In genomic region chr7:130762071-130762897, GRCm38 (mm10) we compare ENCODE assay signal across 9 mouse cellular contexts. TPM values are rescaled to one million over a fixed set of nuclear protein-coding genes. Genes with fewer than 3 reads are reported as not detected.
DNase-seq lines count a peak whose midpoint lies in the region; ATAC-seq and TF ChIP-seq lines count a peak whose summit lies in the region.
"Had no signal": no experiment of that assay in that cellular context is flagged by ENCODE, and none has a peak within 500 bp of the region (broad histone marks: within the 10 kb centered on the region; RNA-seq: fewer than 3 reads in every experiment).

No protein-coding gene starts in this region.

- H3K9ac ChIP-seq in embryonic facial prominence, embryonic 14.5 days (ENCODE audit: low read depth, low read length) = no peak overlapping the region
- H3K9ac ChIP-seq in limb, embryonic 14.5 days (ENCODE audit: low read depth, low read length, severe bottlenecking) = no peak overlapping the region
- H3K9ac ChIP-seq in midbrain, postnatal 0 days (replicated peaks; ENCODE audit: low read length, poor library complexity, severe bottlenecking) = no peak overlapping the region

- peak; percentile 73 for ATAC-seq in CD4-positive, CD25-positive, alpha-beta regulatory T cell, adult 4 months
- peak; percentile 75 for ATAC-seq in embryonic facial prominence, embryonic 14.5 days (ENCODE audit: low read depth)
- ATAC-seq in limb, embryonic 14.5 days (ENCODE audit: low FRiP score, low read depth) = peak; percentile 58
- ATAC-seq in midbrain, postnatal 0 days (ENCODE audit: low FRiP score) = peak; percentile 62

- no peak overlapping the region for H3K27ac ChIP-seq in bone marrow macrophage, adult 2 months (ENCODE audit: insufficient read depth, low read depth, low read length)
- 0 out of 2 replicates have a peak overlapping the region, but pooled peaks have one; percentile 13 for H3K27ac ChIP-seq in embryonic facial prominence, embryonic 14.5 days (replicated peaks; ENCODE audit: low read depth, low read length)
- H3K27ac ChIP-seq in heart, embryonic 10.5 days = no peak overlapping the region
- no peak overlapping the region for H3K27ac ChIP-seq in limb, embryonic 14.5 days (replicated peaks; ENCODE audit: low read depth, low read length)
- peak overlapping the region; percentile 51 for H3K27ac ChIP-seq in midbrain, postnatal 0 days (ENCODE audit: low read depth, low read length)

- H3K4me1 ChIP-seq in bone marrow macrophage, adult 2 months (ENCODE audit: control insufficient read depth, insufficient read depth, low read length) = no peaks in the 10 kb centered on the region
- no peaks in the 10 kb centered on the region for H3K4me1 ChIP-seq in embryonic facial prominence, embryonic 14.5 days (ENCODE audit: control insufficient read depth, insufficient read depth, low read length)
- H3K4me1 ChIP-seq in heart, embryonic 10.5 days = peaks cover 18% of the 10 kb centered on the region
- no peaks in the 10 kb centered on the region for H3K4me1 ChIP-seq in limb, embryonic 14.5 days (ENCODE audit: control insufficient read depth, insufficient read depth, low read length)
- H3K4me1 ChIP-seq in midbrain, postnatal 0 days (ENCODE audit: insufficient read depth, low read length) = no peaks in the 10 kb centered on the region

- TF ChIP-seq POLR2A in bone marrow macrophage, adult 2 months (IDR thresholded peaks at IDR 0.05; ENCODE audit: borderline replicate concordance, low read depth, low read length) = no peak
- TF ChIP-seq POLR2A in limb, embryonic 14.5 days (IDR thresholded peaks at IDR 0.05; ENCODE audit: borderline replicate concordance, extremely low read depth, insufficient read depth, insufficient read length) = no peak

- DNase-seq in embryonic facial prominence, embryonic 14.5 days (ENCODE audit: low spot score) = peak; percentile 85
- DNase-seq in heart, embryonic 10.5 days (ENCODE audit: low spot score) = peak; percentile 83
- peak; percentile 74 for DNase-seq in kidney, adult 9 months
- DNase-seq in limb, embryonic 14.5 days (ENCODE audit: low spot score) = peak; percentile 81
- peak; percentile 90 for DNase-seq in midbrain, postnatal 0 days (ENCODE audit: low spot score)
- peak; percentile 17 to 43 for DNase-seq in spleen, postnatal 36 days (ENCODE audit: low spot score in 2 of 2)

- 27% methylated on average over 16 of the region's 17 CpGs for WGBS in embryonic facial prominence, embryonic 14.5 days
- 29% methylated on average over 17 of the region's 17 CpGs for WGBS in heart, embryonic 10.5 days
- WGBS in limb, embryonic 14.5 days = 45% methylated on average over 17 of the region's 17 CpGs
- 28% methylated on average over 17 of the region's 17 CpGs for WGBS in midbrain, postnatal 0 days

- H3K4me3 ChIP-seq in bone marrow macrophage, adult 2 months (ENCODE audit: insufficient read depth, low read length) = no peak overlapping the region
- H3K4me3 ChIP-seq in embryonic facial prominence, embryonic 14.5 days (ENCODE audit: low read depth, low read length) = no peak overlapping the region
- no peak overlapping the region for H3K4me3 ChIP-seq in heart, embryonic 10.5 days
- no peak overlapping the region for H3K4me3 ChIP-seq in limb, embryonic 14.5 days (replicated peaks; ENCODE audit: low read length)
- no peak overlapping the region for H3K4me3 ChIP-seq in midbrain, postnatal 0 days (ENCODE audit: low read depth, low read length)

- no peaks in the 10 kb centered on the region for H3K9me3 ChIP-seq in embryonic facial prominence, embryonic 14.5 days (ENCODE audit: control insufficient read depth, low read length)
- H3K9me3 ChIP-seq in heart, embryonic 10.5 days = no peaks in the 10 kb centered on the region
- no peaks in the 10 kb centered on the region for H3K9me3 ChIP-seq in limb, embryonic 14.5 days (ENCODE audit: control insufficient read depth, low read length)
- no peaks in the 10 kb centered on the region for H3K9me3 ChIP-seq in midbrain, postnatal 0 days (ENCODE audit: low read length)

- H3K27me3 ChIP-seq in embryonic facial prominence, embryonic 14.5 days (replicated peaks; ENCODE audit: control insufficient read depth, insufficient read depth, low read length) = no peaks in the 10 kb centered on the region
- H3K27me3 ChIP-seq in heart, embryonic 10.5 days (ENCODE audit: insufficient read depth, poor library complexity, severe bottlenecking) = no peaks in the 10 kb centered on the region
- H3K27me3 ChIP-seq in limb, embryonic 14.5 days (ENCODE audit: control insufficient read depth, insufficient read depth, low read length) = no peaks in the 10 kb centered on the region
- H3K27me3 ChIP-seq in midbrain, postnatal 0 days (ENCODE audit: insufficient read depth, low read length) = no peaks in the 10 kb centered on the region

- peaks cover 50% of the 10 kb centered on the region for H3K36me3 ChIP-seq in embryonic facial prominence, embryonic 14.5 days (ENCODE audit: control insufficient read depth, insufficient read depth, low read length)
- peaks cover 63% of the 10 kb centered on the region for H3K36me3 ChIP-seq in heart, embryonic 10.5 days
- H3K36me3 ChIP-seq in limb, embryonic 14.5 days (ENCODE audit: control insufficient read depth, insufficient read depth, low read length) = peaks cover 52% of the 10 kb centered on the region
- peaks cover 40% of the 10 kb centered on the region for H3K36me3 ChIP-seq in midbrain, postnatal 0 days (ENCODE audit: insufficient read depth, low read length)

- no peak overlapping the region for H3K4me2 ChIP-seq in embryonic facial prominence, embryonic 14.5 days (ENCODE audit: low read depth, low read length)
- H3K4me2 ChIP-seq in limb, embryonic 14.5 days (replicated peaks; ENCODE audit: low read depth, low read length, severe bottlenecking) = no peak overlapping the region
- H3K4me2 ChIP-seq in midbrain, postnatal 0 days (ENCODE audit: low read depth, low read length, poor library complexity, severe bottlenecking) = no peak overlapping the region

- peak; percentile 66 for TF ChIP-seq CTCF in bone marrow macrophage, adult 2 months (IDR thresholded peaks at IDR 0.05; ENCODE audit: low read depth, low read length)
- TF ChIP-seq CTCF in midbrain, postnatal 0 days (IDR thresholded peaks at IDR 0.05) = peak; percentile 93

RNA-seq across cellular contexts. Expression of gene Btbd16, which starts 11.6 kb away (rescaled TPM):
- 1 to 10 TPM; 6.3 to 7.4 TPM for polyA plus RNA-seq in CD4-positive, CD25-positive, alpha-beta regulatory T cell, adult 4 months (2017; shearing (Covaris generic))
- polyA plus RNA-seq in bone marrow macrophage, adult 2 months (2012; ENCODE audit: insufficient read depth, insufficient read length, missing spikeins) = not detected in 2 replicates
- not detected in 2 replicates for polyA plus RNA-seq in embryonic facial prominence, embryonic 14.5 days (2014; fragmentation: Nextera tagmentation; extraction: Ambion mirVana)
- polyA plus RNA-seq in heart, embryonic 10.5 days (2016; fragmentation: Nextera tagmentation; extraction: Ambion mirVana) = 0.07 and 0.40 TPM in 2 replicates
- polyA plus RNA-seq in limb, embryonic 14.5 days (2012; rRNA removed) = 0.05 TPM in 1 of 2 replicates, not detected in the other
- not detected in 2 replicates for polyA plus RNA-seq in limb, embryonic 14.5 days (2014; fragmentation: Nextera tagmentation; extraction: Ambion mirVana)
- not detected in 2 replicates for total RNA-seq in midbrain, postnatal 0 days (2014; rRNA removed)
- 0.29 and 0.32 TPM in 2 replicates for polyA plus RNA-seq in midbrain, postnatal 0 days (2015; fragmentation: Nextera tagmentation; extraction: Ambion mirVana)
- total RNA-seq: gastrocnemius, postnatal 36 days had no signal

Comparison
In these comparisons a context has a peak if more than half of its experiments do, and no peak if none do; other contexts are left out.
1. H3K27ac ChIP-seq: peak in embryonic facial prominence, embryonic 14.5 days (single experiment) and midbrain, postnatal 0 days (single experiment); none in bone marrow macrophage, adult 2 months (single experiment), heart, embryonic 10.5 days (single experiment) and limb, embryonic 14.5 days (single experiment).
2. DNase-seq: peak in every context shown above with its lines; median percentile 90 in midbrain, postnatal 0 days; 85 in embryonic facial prominence, embryonic 14.5 days; 83 in heart, embryonic 10.5 days; 81 in limb, embryonic 14.5 days; 74 in kidney, adult 9 months; 30 in spleen, postnatal 36 days.
3. Peak in every context shown above with its lines, with median percentiles within 50 percentile points of each other: ATAC-seq.